Mouse (Mus musculus): ENCODE results near the gene Gm21913. TPM values are rescaled to one million over a fixed set of nuclear protein-coding genes. Genes with fewer than 3 reads are reported as not detected.

The Gm21913 gene
- total RNA-seq (2023), result not detected

GRCm38 (mm10) chrY:74623596-74623995, at the start of gene Gm21913:
Gm21913 (plus strand) TSS chrY:74623896.

Other genes with a start within 250 kb of the Gm21913 start
- not detected for gene Gm29110, start 153.4 kb upstream of the Gm21913 start, total RNA-seq (2023)

Data from CD4-positive naive resting alpha-beta T cell, adult 57 days (primary cell).